Mouse (Mus musculus) limb, embryonic 12.5 days (tissue): ENCODE data around the gene Gm11236. TPM values are rescaled to one million over a fixed set of nuclear protein-coding genes. Genes with fewer than 3 reads are reported as not detected.
"Not testable (repeated sequence)": the region's sequence is repeated elsewhere in the genome, so short reads cannot be mapped to it uniquely, and the experiment has no call there.

ENCODE experiments used
- ATAC-seq: fragments of 200-750 bp; cut with Nextera tagmentation; 2 replicates; pipeline ENCODE4 v1.8.0; 2017; ENCODE audit warnings: low read depth, moderate TSS enrichment; ENCODE audit not compliant: insufficient number of reproducible peaks, insufficient read depth, low FRiP score, low TSS enrichment
- H3K27ac ChIP-seq: fragments of 300-500 bp; sonication (generic); 2 replicates; pipeline ENCODE4 v1.5.1; 2016; ENCODE audit warnings: mild to moderate bottlenecking, moderate library complexity
- H3K27me3 ChIP-seq: fragments of 300-500 bp; sonication (generic); 2 replicates; pipeline ENCODE4 v1.6.1; 2016; ENCODE audit warnings: mild to moderate bottlenecking, moderate library complexity
- H3K36me3 ChIP-seq: fragments of 300-500 bp; sonication (generic); 2 replicates; pipeline ENCODE4 v1.6.1; 2016; ENCODE audit warnings: mild to moderate bottlenecking, moderate library complexity
- H3K4me1 ChIP-seq: fragments of 300-500 bp; sonication (generic); replicated peaks from 2 replicates; pipeline ENCODE4 v1.6.1; 2016
- H3K4me2 ChIP-seq: fragments of 300-500 bp; sonication (generic); 2 replicates; pipeline ENCODE4 v1.6.1; 2016; ENCODE audit warnings: mild to moderate bottlenecking, moderate library complexity
- H3K4me3 ChIP-seq: fragments of 300-500 bp; sonication (generic); replicated peaks from 2 replicates; pipeline ENCODE4 v1.5.1; 2016; ENCODE audit warnings: mild to moderate bottlenecking
- H3K9ac ChIP-seq: fragments of 300-500 bp; sonication (generic); replicated peaks from 2 replicates; pipeline ENCODE4 v1.6.1; 2016; ENCODE audit warnings: mild to moderate bottlenecking, moderate library complexity
- H3K9me3 ChIP-seq: fragments of 300-500 bp; sonication (generic); 2 replicates; pipeline ENCODE4 v1.6.1; 2016; ENCODE audit warnings: mild to moderate bottlenecking, moderate library complexity
- WGBS: fragments of 180-500 bp; shearing (Covaris S2); methylation state at CpG from one replicate; pipeline ENCODE4 v1.1.7; 2016; 5-methylcytosine and 5-hydroxymethylcytosine counted together
- polyA plus RNA-seq: library from polyadenylated mRNA; unstranded; fragments of >200 nt; fragmentation: Nextera tagmentation; extraction: Ambion mirVana; gene quantifications from 2 replicates; pipeline ENCODE4 v1.2.1, GENCODE M21; 2016

Gene Gm11236
- not detected in 2 replicates for polyA plus RNA-seq

DNA sequence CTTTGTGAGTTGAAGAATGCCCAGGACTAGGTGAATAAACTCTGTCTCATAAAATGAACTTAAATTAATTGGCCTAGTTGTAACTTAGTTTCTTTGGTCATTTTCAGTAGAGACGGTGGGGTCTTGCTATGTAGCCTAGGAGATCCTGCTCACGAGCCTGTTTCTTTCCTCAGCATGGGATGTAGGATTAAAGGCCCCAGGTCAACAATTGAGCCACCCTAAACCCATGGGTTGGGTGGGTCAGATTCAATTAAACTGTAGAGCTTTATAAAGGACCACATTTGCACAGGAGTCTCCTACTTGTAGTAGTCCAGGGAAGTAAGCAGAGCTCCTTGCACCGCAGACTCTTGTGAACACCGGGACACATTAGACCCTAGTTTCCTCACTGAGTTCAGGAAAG is at the start of gene Gm11236:
Gene Gm11236 (plus strand): TSS at position 301 of the 400 bp plus-strand sequence.
- WGBS = no CpG with 5 or more reads among the region's 4 CpGs

DNA sequence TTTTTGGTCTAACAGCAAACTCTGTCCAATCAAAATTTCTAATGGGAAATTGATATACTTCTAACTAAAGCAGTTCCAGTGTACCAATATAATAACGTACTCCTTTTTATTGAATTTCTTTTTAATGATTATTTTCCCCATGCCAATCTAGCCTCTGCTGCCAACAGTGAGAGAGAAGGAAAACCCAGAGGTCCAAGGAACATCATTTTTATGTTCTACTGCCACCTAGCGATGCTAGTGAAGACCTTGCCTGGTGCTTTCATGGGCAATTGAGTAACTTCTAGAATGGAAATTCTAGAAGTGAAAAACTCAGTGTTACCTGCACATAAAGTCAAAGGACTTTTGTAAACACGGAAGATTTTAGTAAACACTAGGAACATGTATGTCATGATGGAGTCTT is 38.7 kb upstream of the Gm11236 start:
- no peaks in the 10 kb centered on the region for H3K36me3 ChIP-seq
- H3K4me1 ChIP-seq = no peaks in the 10 kb centered on the region
- no peak overlapping the region for H3K4me2 ChIP-seq
- no peak overlapping the region for H3K9ac ChIP-seq
- H3K27ac ChIP-seq = no peak overlapping the region
- H3K9me3 ChIP-seq = no peaks in the 10 kb centered on the region
- no peaks in the 10 kb centered on the region for H3K27me3 ChIP-seq
- no peak overlapping the region for H3K4me3 ChIP-seq
- 4% methylated on average over 3 of the region's 3 CpGs for WGBS
- ATAC-seq = no peak

More for the DNA sequence above, at the start of gene Gm11236:
- not testable (repeated sequence) for H3K9ac ChIP-seq, ATAC-seq, H3K27me3 ChIP-seq, H3K4me3 ChIP-seq, H3K36me3 ChIP-seq, H3K4me1 ChIP-seq, H3K4me2 ChIP-seq, H3K9me3 ChIP-seq, H3K27ac ChIP-seq

DNA sequence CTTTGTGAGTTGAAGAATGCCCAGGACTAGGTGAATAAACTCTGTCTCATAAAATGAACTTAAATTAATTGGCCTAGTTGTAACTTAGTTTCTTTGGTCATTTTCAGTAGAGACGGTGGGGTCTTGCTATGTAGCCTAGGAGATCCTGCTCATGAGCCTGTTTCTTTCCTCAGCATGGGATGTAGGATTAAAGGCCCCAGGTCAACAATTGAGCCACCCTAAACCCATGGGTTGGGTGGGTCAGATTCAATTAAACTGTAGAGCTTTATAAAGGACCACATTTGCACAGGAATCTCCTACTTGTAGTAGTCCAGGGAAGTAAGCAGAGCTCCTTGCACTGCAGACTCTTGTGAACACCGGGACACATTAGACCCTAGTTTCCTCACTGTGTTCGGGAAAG is 30.3 kb upstream of the Gm11236 start, which contains the start of gene Gm11238:
Gene Gm11238 (plus strand): TSS at position 301 of the 400 bp plus-strand sequence.
- not testable (repeated sequence) for H3K27me3 ChIP-seq, ATAC-seq, H3K9ac ChIP-seq, H3K4me1 ChIP-seq, H3K4me3 ChIP-seq, H3K4me2 ChIP-seq, H3K27ac ChIP-seq, H3K36me3 ChIP-seq, H3K9me3 ChIP-seq
- WGBS = no CpG with 5 or more reads among the region's 3 CpGs

DNA sequence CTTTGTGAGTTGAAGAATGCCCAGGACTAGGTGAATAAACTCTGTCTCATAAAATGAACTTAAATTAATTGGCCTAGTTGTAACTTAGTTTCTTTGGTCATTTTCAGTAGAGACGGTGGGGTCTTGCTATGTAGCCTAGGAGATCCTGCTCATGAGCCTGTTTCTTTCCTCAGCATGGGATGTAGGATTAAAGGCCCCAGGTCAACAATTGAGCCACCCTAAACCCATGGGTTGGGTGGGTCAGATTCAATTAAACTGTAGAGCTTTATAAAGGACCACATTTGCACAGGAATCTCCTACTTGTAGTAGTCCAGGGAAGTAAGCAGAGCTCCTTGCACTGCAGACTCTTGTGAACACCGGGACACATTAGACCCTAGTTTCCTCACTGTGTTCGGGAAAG is 15.2 kb upstream of the Gm11236 start, which contains the start of gene Gm11237:
Gene Gm11237 (plus strand): TSS at position 301 of the 400 bp plus-strand sequence.
- not testable (repeated sequence) for H3K4me2 ChIP-seq, H3K27ac ChIP-seq, H3K9me3 ChIP-seq, H3K27me3 ChIP-seq, H3K9ac ChIP-seq, H3K4me3 ChIP-seq, H3K36me3 ChIP-seq, ATAC-seq, H3K4me1 ChIP-seq
- no CpG with 5 or more reads among the region's 3 CpGs for WGBS

DNA sequence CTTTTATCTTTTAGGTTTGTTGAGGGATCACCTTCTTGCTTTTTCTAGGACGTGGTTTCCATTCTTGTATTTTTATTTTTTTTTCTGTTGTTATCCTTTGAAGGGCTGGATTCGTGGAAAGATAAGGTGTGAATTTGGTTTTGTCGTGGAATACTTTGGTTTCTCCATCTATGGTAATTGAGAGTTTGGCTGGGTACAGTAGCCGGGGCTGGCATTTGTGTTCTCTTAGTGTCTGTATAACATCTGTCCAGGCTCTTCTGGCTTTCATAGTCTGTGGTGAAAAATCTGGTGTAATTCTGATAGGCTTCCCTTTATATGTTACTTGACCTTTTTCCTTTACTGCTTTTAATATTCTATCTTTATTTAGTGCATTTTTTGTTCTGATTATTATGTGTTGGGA is 23.9 kb downstream of the Gm11236 start:
- not testable (repeated sequence) for H3K27me3 ChIP-seq, H3K4me2 ChIP-seq, ATAC-seq, H3K36me3 ChIP-seq, H3K27ac ChIP-seq, H3K4me3 ChIP-seq, H3K9me3 ChIP-seq, H3K4me1 ChIP-seq, H3K9ac ChIP-seq
- 83% methylated on average over 4 of the region's 4 CpGs for WGBS

DNA sequence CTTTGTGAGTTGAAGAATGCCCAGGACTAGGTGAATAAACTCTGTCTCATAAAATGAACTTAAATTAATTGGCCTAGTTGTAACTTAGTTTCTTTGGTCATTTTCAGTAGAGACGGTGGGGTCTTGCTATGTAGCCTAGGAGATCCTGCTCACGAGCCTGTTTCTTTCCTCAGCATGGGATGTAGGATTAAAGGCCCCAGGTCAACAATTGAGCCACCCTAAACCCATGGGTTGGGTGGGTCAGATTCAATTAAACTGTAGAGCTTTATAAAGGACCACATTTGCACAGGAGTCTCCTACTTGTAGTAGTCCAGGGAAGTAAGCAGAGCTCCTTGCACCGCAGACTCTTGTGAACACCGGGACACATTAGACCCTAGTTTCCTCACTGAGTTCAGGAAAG is 30.1 kb downstream of the Gm11236 start, which contains the start of gene Gm11239:
Gene Gm11239 (plus strand): TSS at position 301 of the 400 bp plus-strand sequence.
- ATAC-seq = not testable (repeated sequence)

DNA sequence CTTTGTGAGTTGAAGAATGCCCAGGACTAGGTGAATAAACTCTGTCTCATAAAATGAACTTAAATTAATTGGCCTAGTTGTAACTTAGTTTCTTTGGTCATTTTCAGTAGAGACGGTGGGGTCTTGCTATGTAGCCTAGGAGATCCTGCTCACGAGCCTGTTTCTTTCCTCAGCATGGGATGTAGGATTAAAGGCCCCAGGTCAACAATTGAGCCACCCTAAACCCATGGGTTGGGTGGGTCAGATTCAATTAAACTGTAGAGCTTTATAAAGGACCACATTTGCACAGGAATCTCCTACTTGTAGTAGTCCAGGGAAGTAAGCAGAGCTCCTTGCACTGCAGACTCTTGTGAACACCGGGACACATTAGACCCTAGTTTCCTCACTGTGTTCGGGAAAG is 45.3 kb downstream of the Gm11236 start, which contains the start of gene Gm428:
Gene Gm428 (plus strand): TSS at position 301 of the 400 bp plus-strand sequence.
- ATAC-seq, H3K4me3 ChIP-seq, H3K27ac ChIP-seq, H3K4me1 ChIP-seq, H3K9ac ChIP-seq, H3K36me3 ChIP-seq, H3K27me3 ChIP-seq, H3K4me2 ChIP-seq, H3K9me3 ChIP-seq: not testable (repeated sequence)
- WGBS = 94% methylated on average over 2 of the region's 4 CpGs

More for the DNA sequence above, 30.1 kb downstream of the Gm11236 start, which contains the start of gene Gm11239:
- H3K4me1 ChIP-seq, H3K4me2 ChIP-seq, H3K27me3 ChIP-seq, H3K9me3 ChIP-seq, H3K9ac ChIP-seq, H3K4me3 ChIP-seq, H3K27ac ChIP-seq, H3K36me3 ChIP-seq: not testable (repeated sequence)
- WGBS = no CpG with 5 or more reads among the region's 4 CpGs

Other genes with a start within 250 kb of the Gm11236 start
- gene Gm11487, start 233.0 kb upstream of the Gm11236 start, polyA plus RNA-seq = not detected in 2 replicates
- gene Gm11238, start 30.2 kb upstream of the Gm11236 start, polyA plus RNA-seq = not detected in 2 replicates
- gene Gm11237, start 15.1 kb upstream of the Gm11236 start, polyA plus RNA-seq = not detected in 2 replicates
- gene Gm11239, start 30.2 kb downstream of the Gm11236 start, polyA plus RNA-seq = not detected in 2 replicates
- not detected in 2 replicates for gene Gm428, start 45.4 kb downstream of the Gm11236 start, polyA plus RNA-seq
- 1.4 and 1.5 TPM in 2 replicates for gene Rasef, start 152.9 kb downstream of the Gm11236 start, polyA plus RNA-seq
- gene Gm11758, start 238.1 kb downstream of the Gm11236 start, polyA plus RNA-seq = not detected in 2 replicates